Mouse (Mus musculus) C2C12 (cell line): Measurements from ENCODE around the gene Xlr3c.

Source experiments
- CEBPB ChIP-seq: IDR thresholded peaks from one replicate; pipeline ENCODE4 v1.6.1; 2011; ENCODE audit warnings: low read depth, mild to moderate bottlenecking, control low read depth, moderate library complexity
- CTCF ChIP-seq: IDR thresholded peaks from one replicate; pipeline ENCODE4 v1.5.1; 2011; ENCODE audit not compliant: control insufficient read depth, insufficient read depth, insufficient read length
- MYOD1 ChIP-seq: IDR thresholded peaks from one replicate; pipeline ENCODE4 v1.6.1; 2011; ENCODE audit warnings: low read depth; ENCODE audit not compliant: control insufficient read depth, insufficient read length
- MYOG ChIP-seq: IDR thresholded peaks from one replicate; pipeline ENCODE4 v1.6.1; 2011; ENCODE audit not compliant: control insufficient read depth, insufficient read length; ENCODE audit errors: extremely low read depth
- USF1 ChIP-seq: IDR thresholded peaks from one replicate; pipeline ENCODE4 v1.6.1; 2011; ENCODE audit warnings: low read depth, mild to moderate bottlenecking, control low read depth, moderate library complexity

DNA sequence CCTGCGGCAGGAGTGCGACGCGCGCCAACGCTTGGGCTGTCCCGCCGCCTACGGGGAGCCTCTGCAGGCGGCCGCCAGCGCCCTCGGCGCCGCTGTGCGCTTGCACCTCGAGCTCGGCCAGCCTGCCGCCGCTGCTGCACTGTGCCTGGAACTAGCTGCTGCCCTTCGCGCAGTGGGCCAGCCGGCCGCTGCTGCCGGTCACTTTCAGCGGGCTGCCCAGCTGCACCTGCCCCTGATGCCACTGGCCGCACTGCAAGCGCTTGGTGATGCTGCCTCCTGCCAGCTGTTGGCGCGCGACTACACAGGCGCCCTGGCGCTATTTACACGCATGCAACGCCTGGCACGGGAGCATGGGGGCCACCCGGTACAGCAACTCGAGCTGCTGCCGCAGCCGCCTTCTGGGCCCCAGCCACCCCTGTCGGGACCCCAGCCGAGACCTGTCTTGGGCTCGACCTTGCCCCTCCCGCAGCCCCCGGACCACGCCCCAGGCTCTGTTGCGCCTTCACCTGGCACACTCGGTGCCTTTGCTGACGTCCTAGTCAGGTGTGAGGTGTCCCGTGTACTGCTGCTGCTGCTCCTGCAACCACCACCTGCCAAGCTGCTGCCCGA lies 36.5 kb downstream of the Xlr3c start:
- TF ChIP-seq CTCF (no peak), MYOG (no peak), USF1 (no peak), MYOD1 (no peak), CEBPB (no peak)
